Mouse (Mus musculus): ENCODE measurements around the gene Naa25. TPM values are rescaled to one million over a fixed set of nuclear protein-coding genes. Genes with fewer than 3 reads are reported as not detected.

Gene Naa25
- total RNA-seq, 1 experiment from 2014 or later: 35.2 TPM

GRCm38 (mm10) chr5:121452026-121452869, 54.5 kb downstream of the Naa25 start, which contains the start of gene Erp29:
Gene Erp29 (minus strand): TSS chr5:121452506.
- DNase-seq: peak; percentile 100

- DNase-seq: peak; percentile 28
These were observed 55.2 kb downstream of the Naa25 start for GRCm38 (mm10) chr5:121452906-121453305.

GRCm38 (mm10) chr5:121453743-121454502, 56.2 kb downstream of the Naa25 start:
- DNase-seq: no peak

- no peak for DNase-seq
These were observed 56.7 kb downstream of the Naa25 start for GRCm38 (mm10) chr5:121454503-121454782.

- no peak for DNase-seq
These were observed 58.0 kb downstream of the Naa25 start for GRCm38 (mm10) chr5:121455510-121456265.

GRCm38 (mm10) chr5:121461339-121462170, 63.8 kb downstream of the Naa25 start:
- no peak for DNase-seq

- DNase-seq: no peak
These were observed 64.4 kb downstream of the Naa25 start for GRCm38 (mm10) chr5:121462171-121462502.

- DNase-seq: no peak
These were observed 65.2 kb downstream of the Naa25 start for GRCm38 (mm10) chr5:121462967-121463366.

GRCm38 (mm10) chr5:121463601-121464250, 66.0 kb downstream of the Naa25 start:
- DNase-seq: no peak

GRCm38 (mm10) chr5:121469566-121469965, 71.8 kb downstream of the Naa25 start:
- no peak for DNase-seq

GRCm38 (mm10) chr5:121472411-121472810, 74.7 kb downstream of the Naa25 start:
- no peak for DNase-seq

GRCm38 (mm10) chr5:121474610-121475009, 76.9 kb downstream of the Naa25 start:
- DNase-seq: no peak

GRCm38 (mm10) chr5:121476040-121476439, 78.3 kb downstream of the Naa25 start:
- DNase-seq: no peak

- DNase-seq: no peak
These were observed 79.9 kb downstream of the Naa25 start for GRCm38 (mm10) chr5:121477680-121478079.

GRCm38 (mm10) chr5:121484801-121485200, 87.1 kb downstream of the Naa25 start:
- no peak for DNase-seq

- no peak for DNase-seq
These were observed 95.6 kb downstream of the Naa25 start for GRCm38 (mm10) chr5:121493305-121493704.

Other genes starting within 250 kb of the Naa25 start
- gene Ptpn11, start 206.5 kb upstream of the Naa25 start, total RNA-seq (2021): 92.7 and 98.6 TPM in 2 replicates
- 923 and 949 TPM in 2 replicates for gene Rpl6, start 193.5 kb upstream of the Naa25 start, total RNA-seq (2021)
- 29.8 and 35.7 TPM in 2 replicates for gene Hectd4, start 177.7 kb upstream of the Naa25 start, total RNA-seq (2021)
- 28.1 and 50.7 TPM in 2 replicates for gene Trafd1, start 12.3 kb upstream of the Naa25 start, total RNA-seq (2021)
- 5.5 and 8.1 TPM in 2 replicates for gene Tmem116, start 54.0 kb downstream of the Naa25 start, total RNA-seq (2021)
- gene Erp29, start 54.6 kb downstream of the Naa25 start, total RNA-seq (2021): 96.8 and 103 TPM in 2 replicates
- gene Adam1b, start 105.5 kb downstream of the Naa25 start, total RNA-seq (2021): not detected in 2 replicates
- 6.4 and 7.9 TPM in 2 replicates for gene Adam1a, start 147.5 kb downstream of the Naa25 start, total RNA-seq (2021)
- not detected in 2 replicates for gene Gm42878, start 147.5 kb downstream of the Naa25 start, total RNA-seq (2021)
- gene Mapkapk5, start 148.0 kb downstream of the Naa25 start, total RNA-seq (2021): 72.2 and 105 TPM in 2 replicates
- 1,568 and 1,679 TPM in 2 replicates for gene Aldh2, start 195.9 kb downstream of the Naa25 start, total RNA-seq (2021)
- gene Acad12, start 221.0 kb downstream of the Naa25 start, total RNA-seq (2021): 19.8 and 26.7 TPM in 2 replicates